Mouse (Mus musculus) kidney, embryonic 14.5 days (tissue): ENCODE data around the gene Efna4. TPM values are rescaled to one million over a fixed set of nuclear protein-coding genes. Genes with fewer than 3 reads are reported as not detected.
A peak's percentile ranks its signal among the peaks of the same experiment; 100 is the strongest.

Experiments used
- ATAC-seq: fragments of 200-750 bp; cut with Nextera tagmentation; 2 replicates; pipeline ENCODE4 v1.8.0; 2017; ENCODE audit warnings: moderate number of reproducible peaks, mild to moderate bottlenecking, moderate TSS enrichment, moderate library complexity; ENCODE audit not compliant: low FRiP score, low TSS enrichment
- H3K27ac ChIP-seq: fragments of 300-500 bp; sonication (generic); 2 replicates; pipeline ENCODE4 v1.5.1; 2014; ENCODE audit warnings: low read depth, mild to moderate bottlenecking, low read length, moderate library complexity, mixed read lengths
- H3K27me3 ChIP-seq: fragments of 300-500 bp; sonication (generic); 2 replicates; pipeline ENCODE4 v1.6.1; 2014; ENCODE audit warnings: mild to moderate bottlenecking, low read length; ENCODE audit not compliant: control insufficient read depth, insufficient read depth
- H3K36me3 ChIP-seq: fragments of 300-500 bp; sonication (generic); 2 replicates; pipeline ENCODE4 v1.6.1; 2014; ENCODE audit warnings: low read length, mixed read lengths; ENCODE audit not compliant: control insufficient read depth, insufficient read depth
- H3K4me1 ChIP-seq: fragments of 300-500 bp; sonication (generic); 2 replicates; pipeline ENCODE4 v1.6.1; 2014; ENCODE audit warnings: low read length, mixed read lengths; ENCODE audit not compliant: control insufficient read depth, insufficient read depth
- H3K4me2 ChIP-seq: fragments of 300-500 bp; sonication (generic); replicated peaks from 2 replicates; pipeline ENCODE4 v1.6.1; 2014; ENCODE audit warnings: low read depth, mild to moderate bottlenecking, low read length
- H3K4me3 ChIP-seq: fragments of 300-500 bp; sonication (generic); 2 replicates; pipeline ENCODE4 v1.5.1; 2014; ENCODE audit warnings: mild to moderate bottlenecking, low read length
- H3K9ac ChIP-seq: fragments of 300-500 bp; sonication (generic); 2 replicates; pipeline ENCODE4 v1.6.1; 2014; ENCODE audit warnings: low read depth, mild to moderate bottlenecking, low read length, moderate library complexity
- H3K9me3 ChIP-seq: fragments of 300-500 bp; sonication (generic); 2 replicates; pipeline ENCODE4 v1.6.1; 2016; ENCODE audit warnings: low read length; ENCODE audit not compliant: control insufficient read depth
- WGBS: fragments of 180-500 bp; shearing (Covaris S2); extraction: QIAGEN DNeasy Blood & Tissue Kit; methylation state at CpG from one replicate; pipeline ENCODE4 v1.1.7; 2014; 5-methylcytosine and 5-hydroxymethylcytosine counted together
- polyA plus RNA-seq: library from polyadenylated mRNA; unstranded; fragments of >200 nt; fragmentation: Nextera tagmentation; extraction: Ambion mirVana; gene quantifications from 2 replicates; pipeline ENCODE4 v1.2.1, GENCODE M21; 2014

Gene Efna4
- polyA plus RNA-seq, 1 experiment from 2014 or later = 30.1 TPM

GRCm38 (mm10) chr3:89354816-89355511 is 17.1 kb upstream of the Efna4 start:
- peak; percentile 17; the same call in 1 of the 2 replicates for ATAC-seq
- Histone ChIP-seq H3K36me3 (no peaks in the 10 kb centered on the region), H3K4me2 (no peak overlapping the region), H3K4me3 (no peak overlapping the region), H3K4me1 (peaks cover 14% of the 10 kb centered on the region; the same call in 1 of the 2 replicates), H3K27ac (no peak overlapping the region), H3K9me3 (no peaks in the 10 kb centered on the region), H3K27me3 (no peaks in the 10 kb centered on the region), H3K9ac (no peak overlapping the region)
- 19% methylated on average over 5 of the region's 5 CpGs for WGBS

- no peak for ATAC-seq
Measured at GRCm38 (mm10) chr3:89351271-89351670, 13.4 kb upstream of the Efna4 start.

GRCm38 (mm10) chr3:89349869-89350501 is 12.2 kb upstream of the Efna4 start, which contains the start of gene Adam15:
Gene Adam15, minus strand, starts transcription at chr3:89349996.
- Histone ChIP-seq H3K36me3 (peaks cover 12% of the 10 kb centered on the region), H3K9ac (peak within 1 kb of the TSS; percentile 61), H3K4me2 (peak within 1 kb of the TSS; percentile 95), H3K4me1 (peaks cover 16% of the 10 kb centered on the region; the same call in 1 of the 2 replicates), H3K4me3 (peak within 1 kb of the TSS; percentile 63), H3K27me3 (no peaks in the 10 kb centered on the region), H3K27ac (peak within 1 kb of the TSS; percentile 59), H3K9me3 (no peaks in the 10 kb centered on the region)
- 1% methylated on average over 54 of the region's 59 CpGs for WGBS
- peak; percentile 91 for ATAC-seq

More at GRCm38 (mm10) chr3:89351271-89351670, 13.4 kb upstream of the Efna4 start:
- Histone ChIP-seq H3K9ac (no peak overlapping the region), H3K4me3 (no peak overlapping the region), H3K27me3 (no peaks in the 10 kb centered on the region), H3K27ac (no peak overlapping the region), H3K9me3 (no peaks in the 10 kb centered on the region), H3K4me2 (no peak overlapping the region), H3K36me3 (peaks cover 6% of the 10 kb centered on the region; the same call in 1 of the 2 replicates), H3K4me1 (peaks cover 23% of the 10 kb centered on the region; the same call in 1 of the 2 replicates)
- WGBS = 40% methylated on average over 5 of the region's 5 CpGs

- no peaks in the 10 kb centered on the region for H3K27me3 ChIP-seq
Measured at GRCm38 (mm10) chr3:89348911-89349868, 11.4 kb upstream of the Efna4 start.

GRCm38 (mm10) chr3:89347916-89348315 is 10.1 kb upstream of the Efna4 start:
- Histone ChIP-seq H3K27ac (no peak overlapping the region; the same call in 1 of the 2 replicates), H3K27me3 (no peaks in the 10 kb centered on the region)
- 72% methylated on average over 1 of the region's 1 CpGs for WGBS

More at GRCm38 (mm10) chr3:89348911-89349868, 11.4 kb upstream of the Efna4 start:
- H3K36me3 ChIP-seq = peaks cover 14% of the 10 kb centered on the region
- H3K4me1 ChIP-seq = peaks cover 14% of the 10 kb centered on the region; the same call in 1 of the 2 replicates
- H3K9ac ChIP-seq = peak overlapping the region; percentile 61
- H3K9me3 ChIP-seq = no peaks in the 10 kb centered on the region
- under 1% methylated on average over 38 of the region's 38 CpGs for WGBS
- peak; percentile 44 for ATAC-seq
- H3K4me3 ChIP-seq = peak overlapping the region; percentile 63
- peak overlapping the region; percentile 95 for H3K4me2 ChIP-seq
- H3K27ac ChIP-seq = peak overlapping the region; percentile 59

GRCm38 (mm10) chr3:89346815-89347540 is 9.2 kb upstream of the Efna4 start:
- H3K9me3 ChIP-seq = no peaks in the 10 kb centered on the region
- H3K36me3 ChIP-seq = peaks cover 24% of the 10 kb centered on the region
- no peak overlapping the region for H3K9ac ChIP-seq
- ATAC-seq = no peak
- 84% methylated on average over 10 of the region's 10 CpGs for WGBS
- no peak overlapping the region; the same call in 1 of the 2 replicates for H3K4me2 ChIP-seq
- H3K4me3 ChIP-seq = no peak overlapping the region
- no peak overlapping the region for H3K27ac ChIP-seq
- H3K4me1 ChIP-seq = peaks cover 14% of the 10 kb centered on the region; the same call in 1 of the 2 replicates
- no peaks in the 10 kb centered on the region for H3K27me3 ChIP-seq

More at GRCm38 (mm10) chr3:89347916-89348315, 10.1 kb upstream of the Efna4 start:
- H3K9me3 ChIP-seq = no peaks in the 10 kb centered on the region
- 0 out of 2 replicates have a peak overlapping the region, but pooled peaks have one; percentile 61 for H3K9ac ChIP-seq
- H3K36me3 ChIP-seq = peaks cover 23% of the 10 kb centered on the region
- peaks cover 14% of the 10 kb centered on the region; the same call in 1 of the 2 replicates for H3K4me1 ChIP-seq
- ATAC-seq = no peak
- H3K4me3 ChIP-seq = no peak overlapping the region
- peak overlapping the region; percentile 95; the same call in 1 of the 2 replicates for H3K4me2 ChIP-seq

GRCm38 (mm10) chr3:89343279-89343678 is 5.5 kb upstream of the Efna4 start:
- H3K9me3 ChIP-seq = no peaks in the 10 kb centered on the region
- WGBS = 85% methylated on average over 7 of the region's 7 CpGs
- H3K4me3 ChIP-seq = no peak overlapping the region
- H3K4me2 ChIP-seq = no peak overlapping the region
- no peaks in the 10 kb centered on the region for H3K27me3 ChIP-seq
- peaks cover 32% of the 10 kb centered on the region for H3K4me1 ChIP-seq
- peaks cover 24% of the 10 kb centered on the region for H3K36me3 ChIP-seq
- H3K9ac ChIP-seq = no peak overlapping the region
- no peak overlapping the region for H3K27ac ChIP-seq
- no peak for ATAC-seq

GRCm38 (mm10) chr3:89341794-89342193 is 4.0 kb upstream of the Efna4 start:
- H3K4me1 ChIP-seq = peaks cover 31% of the 10 kb centered on the region
- no peak overlapping the region for H3K9ac ChIP-seq
- no peak for ATAC-seq
- H3K4me3 ChIP-seq = no peak overlapping the region
- no peaks in the 10 kb centered on the region for H3K9me3 ChIP-seq
- no peak overlapping the region for H3K27ac ChIP-seq
- no peaks in the 10 kb centered on the region for H3K27me3 ChIP-seq
- 91% methylated on average over 4 of the region's 4 CpGs for WGBS
- peaks cover 22% of the 10 kb centered on the region for H3K36me3 ChIP-seq
- H3K4me2 ChIP-seq = no peak overlapping the region
